Mouse (Mus musculus): ENCODE measurements around the gene Kif24.
"Not testable (repeated sequence)": the region's sequence is repeated elsewhere in the genome, so short reads cannot be mapped to it uniquely, and the experiment has no call there.

The Kif24 gene

DNA sequence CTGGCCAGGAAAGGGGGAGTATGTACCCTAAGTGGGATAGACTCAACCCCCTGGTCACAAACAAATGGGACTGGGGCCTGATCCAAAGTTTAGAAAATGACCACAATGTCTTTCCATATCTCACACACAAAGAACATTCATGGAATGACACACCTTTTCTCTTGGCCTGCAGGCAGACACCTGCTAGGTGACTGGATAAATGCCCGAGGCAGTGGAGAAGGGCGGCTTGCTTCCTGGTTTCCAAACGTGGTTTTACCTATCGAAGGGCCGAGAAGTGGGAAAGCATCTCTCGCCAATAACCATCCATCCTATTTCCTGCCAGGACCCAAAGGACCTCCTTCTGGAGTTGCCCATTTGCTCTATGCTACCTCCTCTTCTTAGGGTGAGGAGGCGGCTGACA, 28.3 kb upstream of the Kif24 start:
- peak; percentile 65 to 74 for DNase-seq

DNA sequence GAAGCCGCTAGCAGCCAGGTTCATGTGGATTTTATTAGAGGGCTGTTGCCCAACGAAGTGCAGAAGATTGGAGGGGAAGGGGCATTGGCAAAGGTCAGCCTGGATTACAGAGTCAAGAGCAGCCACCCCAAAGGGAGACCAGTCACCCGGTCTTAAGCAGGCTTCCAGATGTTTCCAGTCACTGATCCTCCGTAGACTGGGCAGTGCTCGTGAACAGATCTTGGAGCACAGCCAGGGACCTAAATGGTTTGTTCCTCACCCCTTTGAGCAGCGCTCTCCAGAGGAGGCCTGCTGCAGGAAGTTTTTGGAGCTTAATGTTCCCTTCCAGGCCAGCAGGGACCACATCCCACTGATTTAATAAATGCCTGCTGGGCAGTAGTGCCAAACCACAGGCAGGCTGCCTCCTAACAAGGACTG, 16.9 kb upstream of the Kif24 start:
- peak in 1 of 2 experiments; percentile 43 for DNase-seq

DNA sequence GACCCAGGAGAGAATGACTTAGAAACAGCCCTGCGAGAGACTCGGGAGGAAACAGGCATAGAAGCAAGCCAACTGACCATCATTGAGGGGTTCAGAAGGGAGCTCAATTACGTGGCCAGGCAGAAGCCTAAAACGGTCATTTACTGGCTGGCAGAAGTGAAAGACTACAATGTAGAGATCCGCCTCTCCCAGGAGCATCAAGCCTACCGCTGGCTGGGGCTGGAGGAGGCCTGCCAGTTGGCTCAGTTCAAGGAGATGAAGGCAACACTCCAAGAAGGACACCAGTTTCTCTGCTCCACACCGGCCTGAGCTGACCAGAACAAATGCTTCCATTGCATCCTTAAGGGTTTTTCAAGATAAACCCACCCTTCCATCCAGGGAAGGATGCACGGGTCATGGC, 15.6 kb upstream of the Kif24 start:
- DNase-seq = peak; percentile 62 to 72

DNA sequence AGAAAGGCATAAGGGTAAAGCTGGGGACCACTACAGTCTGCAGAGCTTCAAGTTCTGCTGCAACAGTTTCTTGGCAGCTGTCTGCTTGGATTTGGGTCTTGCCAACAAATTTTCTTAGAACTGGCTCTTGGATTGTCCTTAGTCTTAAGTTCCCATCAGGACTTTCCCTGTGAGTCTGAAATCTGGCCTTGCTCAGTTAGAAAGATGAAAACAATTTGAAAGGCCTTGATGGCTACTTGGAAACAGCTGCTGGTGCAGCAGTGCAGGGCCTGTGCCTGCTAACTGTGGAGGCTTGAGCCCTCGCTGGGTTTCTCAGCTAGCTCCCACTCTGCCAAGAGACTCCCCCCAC, 14.7 kb upstream of the Kif24 start:
- DNase-seq = no peak

DNA sequence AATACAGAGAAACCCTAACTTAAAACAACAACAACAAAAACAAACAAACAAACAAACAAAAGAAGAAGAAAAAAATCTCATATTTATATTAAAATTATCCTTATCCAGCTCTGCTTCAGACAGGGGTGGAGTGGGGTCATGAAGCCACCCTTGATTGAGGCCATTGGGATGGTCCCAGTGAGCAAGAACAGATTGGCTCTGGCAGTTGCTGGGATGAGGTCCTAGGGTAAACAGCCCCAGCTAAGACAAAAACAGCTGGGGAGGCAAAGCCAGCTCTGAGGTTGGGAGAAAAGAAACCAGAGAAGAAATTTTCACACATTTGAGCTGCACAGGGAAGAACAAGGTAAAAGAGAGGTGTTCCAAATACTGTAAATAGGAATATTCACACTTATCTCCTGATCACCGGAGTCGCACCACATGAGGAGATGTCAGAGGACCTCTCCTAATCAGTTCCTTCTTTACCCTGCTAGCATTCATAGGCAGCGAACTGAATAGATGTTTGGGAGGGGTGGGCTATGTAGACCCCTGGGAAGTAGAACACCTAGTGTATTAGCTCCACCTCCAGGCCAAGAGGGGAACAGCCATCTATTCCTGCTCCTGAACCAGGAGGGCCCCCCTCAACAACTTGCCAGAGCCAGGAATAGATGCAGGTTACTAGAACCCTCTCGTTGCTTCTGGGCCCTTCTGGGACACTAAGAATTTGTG, 14.2 kb upstream of the Kif24 start:
- DNase-seq = no peak

DNA sequence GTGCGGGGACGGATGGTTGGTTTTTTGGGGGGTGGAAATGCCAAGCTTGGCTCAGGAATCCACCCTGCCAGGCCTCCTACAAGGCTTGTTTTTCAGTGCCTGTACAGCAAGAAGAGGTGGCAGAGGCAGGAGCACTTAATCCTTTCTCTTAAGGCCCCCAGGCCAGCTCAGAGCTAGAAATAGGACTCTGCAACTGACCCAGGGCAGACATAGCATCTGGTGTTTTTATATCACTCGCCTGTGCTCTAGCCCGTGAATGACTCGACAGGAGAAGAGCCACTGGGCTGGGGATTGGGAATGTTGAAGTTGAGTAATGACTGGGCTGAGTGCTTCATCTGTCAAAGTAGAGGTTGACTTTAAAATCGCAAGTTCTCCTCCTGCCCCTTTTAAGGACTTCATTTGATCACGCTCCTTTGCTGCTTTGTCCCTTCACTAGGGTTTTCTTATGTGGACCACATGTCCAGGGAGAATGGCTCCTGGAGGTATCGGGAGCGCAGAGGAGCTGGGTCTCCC, 13.0 kb upstream of the Kif24 start:
- no peak for DNase-seq

DNA sequence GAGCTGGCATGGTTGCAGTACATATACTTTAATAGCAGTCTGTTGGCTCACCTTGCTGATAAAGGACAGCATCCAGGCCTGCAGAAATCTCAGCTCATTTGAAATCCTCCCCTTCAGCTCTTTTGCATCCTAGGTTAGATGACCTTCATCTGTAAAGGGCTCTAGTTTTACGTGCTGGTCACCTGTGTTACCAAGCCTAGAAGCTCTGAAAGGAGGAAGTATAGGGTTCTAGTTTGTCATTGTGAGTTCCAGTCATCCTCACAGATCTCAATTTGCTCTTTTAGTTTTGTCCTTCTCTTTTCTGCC, 6.7 kb upstream of the Kif24 start:
- DNase-seq = no peak

DNA sequence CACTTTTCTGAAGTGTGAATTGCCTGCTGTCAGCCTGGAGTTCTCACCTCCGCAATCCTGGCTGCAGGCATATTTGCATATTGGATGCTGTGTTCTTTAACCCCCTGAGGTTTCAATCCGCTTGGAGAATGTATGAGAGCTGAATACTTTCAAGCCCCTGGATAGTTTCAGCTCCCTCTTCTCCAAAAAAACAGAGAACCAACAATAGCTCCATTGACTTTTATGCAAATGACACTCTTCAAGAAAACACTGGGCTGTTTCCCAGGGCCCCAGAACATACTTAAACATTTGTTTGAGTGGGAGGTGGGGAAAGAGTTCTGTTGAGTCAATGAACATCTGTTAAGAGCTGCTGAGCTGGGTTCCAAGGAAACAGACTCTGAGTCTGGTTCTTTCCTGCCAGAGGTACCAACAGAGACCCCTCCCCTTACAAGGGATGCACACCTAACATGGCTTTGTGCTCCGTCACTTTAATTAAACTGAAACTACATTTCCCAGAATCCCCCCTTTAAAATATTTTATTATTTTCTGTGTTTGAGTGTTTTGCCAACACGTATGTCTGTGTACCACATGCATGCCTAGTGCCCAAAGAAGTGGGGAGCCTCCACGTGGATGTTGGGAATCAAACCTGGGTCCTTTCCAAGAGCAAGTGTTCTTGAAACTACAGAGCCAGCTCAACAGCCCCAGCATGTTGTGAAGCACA, 6.1 kb upstream of the Kif24 start:
- DNase-seq = peak; percentile 69 to 73

- peak; percentile 66 for DNase-seq
Observed at GRCm38 (mm10) chr4:41470051-41470683, 5.5 kb upstream of the Kif24 start.

- no peak for DNase-seq
Observed at GRCm38 (mm10) chr4:41469199-41469598, 4.5 kb upstream of the Kif24 start.

DNA sequence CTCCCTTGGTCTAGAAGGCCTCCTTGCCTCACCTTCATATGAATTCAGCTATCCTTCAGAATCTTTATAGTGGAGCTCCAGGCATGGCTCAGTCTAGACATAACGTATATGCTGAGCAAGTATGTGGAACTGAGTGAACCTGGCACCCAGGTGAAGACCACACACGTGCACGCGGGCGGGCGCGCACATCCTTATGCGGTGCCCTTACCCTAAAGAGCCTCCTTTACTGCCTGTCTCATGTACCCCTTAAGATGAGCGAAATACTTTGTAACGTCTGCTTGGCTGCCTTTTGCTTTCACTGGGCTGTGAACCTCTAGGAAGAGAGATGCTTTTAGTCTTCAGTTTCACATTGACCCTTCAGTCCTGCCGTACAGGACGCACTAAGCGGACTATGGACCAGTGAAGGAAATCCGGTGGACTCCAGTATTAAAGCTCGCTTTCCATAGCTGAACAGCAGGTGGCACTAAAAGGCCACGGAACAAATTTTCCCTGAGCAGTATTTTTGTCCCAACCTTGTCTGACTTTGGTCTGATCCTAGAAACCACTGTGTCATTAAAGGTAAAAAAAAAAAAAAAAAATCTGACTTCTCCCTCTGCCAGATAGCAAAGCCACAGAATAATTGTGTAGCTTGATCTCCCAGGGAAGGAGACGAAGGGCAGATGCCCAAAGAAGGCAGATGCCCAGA, 3.9 kb upstream of the Kif24 start:
- peak; percentile 83 to 86 for DNase-seq

DNA sequence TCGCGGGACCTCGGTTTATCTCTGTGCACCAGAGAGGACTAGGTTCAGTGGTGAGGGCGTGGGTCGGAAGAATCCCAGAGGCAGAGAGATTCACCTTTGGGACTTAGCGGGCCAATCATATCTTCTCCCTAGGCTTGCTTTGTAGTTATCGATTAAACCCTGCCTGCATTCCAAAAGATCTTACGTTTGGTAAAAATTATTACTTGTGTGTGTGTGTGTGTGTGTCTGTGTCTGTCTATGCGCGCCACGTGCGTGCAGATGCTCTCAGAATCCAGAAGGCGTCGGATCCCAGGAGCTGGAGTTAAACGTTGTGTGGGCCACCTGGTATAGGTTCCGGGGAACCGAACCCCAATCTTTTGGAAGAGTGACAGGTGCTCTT, 589 bp upstream of the Kif24 start:
- no peak for DNase-seq

GRCm38 (mm10) chr4:41463051-41463738, 1.5 kb downstream of the Kif24 start:
- DNase-seq = not testable (repeated sequence)

DNA sequence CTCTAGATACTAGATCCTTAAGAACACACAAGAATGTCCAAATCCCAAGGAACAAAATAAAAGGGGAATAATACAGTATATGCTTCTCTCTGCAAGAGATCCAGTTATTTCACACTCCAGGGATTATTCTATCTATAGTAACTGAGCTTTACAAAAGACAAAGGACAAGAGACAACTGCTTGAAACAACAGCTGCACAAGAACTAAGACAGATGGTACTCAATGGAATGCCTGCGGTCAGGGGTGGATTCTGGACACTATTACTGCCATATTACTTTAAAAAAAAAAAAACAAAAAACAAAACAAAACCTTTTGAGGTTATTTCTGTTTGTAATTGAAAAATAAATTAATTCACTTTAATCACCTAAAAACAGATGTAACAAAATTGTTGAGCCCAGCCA, 4.0 kb downstream of the Kif24 start:
- no peak for DNase-seq

GRCm38 (mm10) chr4:41447595-41447994, 17.1 kb downstream of the Kif24 start:
- no peak for DNase-seq

- no peak for DNase-seq
Observed at GRCm38 (mm10) chr4:41442790-41443302, 21.8 kb downstream of the Kif24 start.

DNA sequence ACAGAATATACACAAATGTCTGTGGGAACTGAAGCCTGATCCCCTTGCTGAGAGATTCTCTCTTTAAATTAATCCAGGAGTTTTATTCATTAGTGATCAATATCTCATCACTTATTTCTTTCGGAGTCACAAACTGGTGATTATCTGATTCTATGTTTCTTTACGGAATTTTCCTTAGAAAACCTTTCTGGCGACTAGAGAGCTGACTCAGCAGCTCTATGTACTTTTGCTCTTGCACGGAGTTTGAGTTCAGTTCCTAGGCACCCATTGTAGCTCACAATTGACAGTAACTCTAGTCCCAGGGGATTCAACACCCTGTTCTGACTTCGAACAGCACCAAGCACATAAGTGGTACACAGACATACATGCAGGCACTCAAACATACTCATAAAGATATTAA, 25.8 kb downstream of the Kif24 start:
- DNase-seq = no peak

- DNase-seq = no peak
Observed at GRCm38 (mm10) chr4:41416966-41417365, 47.7 kb downstream of the Kif24 start.

- DNase-seq = no peak
Observed at GRCm38 (mm10) chr4:41409341-41409740, 55.3 kb downstream of the Kif24 start.

- DNase-seq = no peak
Observed at GRCm38 (mm10) chr4:41407353-41407752, 57.3 kb downstream of the Kif24 start.

DNA sequence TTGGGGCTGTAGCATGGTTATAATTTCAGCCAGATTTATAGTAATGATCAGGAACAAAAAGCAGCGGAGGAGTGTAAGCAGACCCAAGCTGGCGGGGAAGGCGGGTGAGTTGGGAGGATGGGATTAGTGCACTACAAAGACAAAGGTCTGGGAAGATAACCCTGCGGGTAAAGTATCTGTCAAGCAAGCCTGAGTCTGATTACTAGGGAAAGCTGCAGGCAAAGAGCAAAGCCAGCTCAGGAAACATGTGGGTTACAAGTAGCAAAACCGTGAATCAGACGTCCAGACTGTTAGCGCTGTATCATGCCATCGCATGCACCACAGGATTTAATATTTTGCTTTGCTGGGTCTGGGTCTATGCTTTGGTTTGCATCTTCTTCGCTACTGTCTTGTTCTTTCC, 58.1 kb downstream of the Kif24 start:
- no peak for DNase-seq

GRCm38 (mm10) chr4:41401573-41401972, 63.1 kb downstream of the Kif24 start:
- no peak for DNase-seq

- no peak for DNase-seq
Observed at GRCm38 (mm10) chr4:41401167-41401566, 63.5 kb downstream of the Kif24 start.

All from cerebellum, postnatal 10 days (tissue).